Mouse (Mus musculus) thymus, postnatal 0 days (tissue): ENCODE results near the gene Gm3149. TPM values are rescaled to one million over a fixed set of nuclear protein-coding genes. Genes with fewer than 3 reads are reported as not detected.
"Not testable (repeated sequence)": the region's sequence is repeated elsewhere in the genome, so short reads cannot be mapped to it uniquely, and the experiment has no call there.

Source experiments
- DNase-seq: peaks from one replicate; pipeline ENCODE4 v3.0.0-alpha.2; 2015; ENCODE audit warnings: low spot score
- polyA plus RNA-seq: library from polyadenylated mRNA; unstranded; fragments of >200 nt; fragmentation: Nextera tagmentation; extraction: Ambion mirVana; gene quantifications from 2 replicates; pipeline ENCODE4 v1.2.1, GENCODE M21; 2015

The Gm3149 gene
- polyA plus RNA-seq, result 0.34 TPM in 1 of 2 replicates, not detected in the other

DNA sequence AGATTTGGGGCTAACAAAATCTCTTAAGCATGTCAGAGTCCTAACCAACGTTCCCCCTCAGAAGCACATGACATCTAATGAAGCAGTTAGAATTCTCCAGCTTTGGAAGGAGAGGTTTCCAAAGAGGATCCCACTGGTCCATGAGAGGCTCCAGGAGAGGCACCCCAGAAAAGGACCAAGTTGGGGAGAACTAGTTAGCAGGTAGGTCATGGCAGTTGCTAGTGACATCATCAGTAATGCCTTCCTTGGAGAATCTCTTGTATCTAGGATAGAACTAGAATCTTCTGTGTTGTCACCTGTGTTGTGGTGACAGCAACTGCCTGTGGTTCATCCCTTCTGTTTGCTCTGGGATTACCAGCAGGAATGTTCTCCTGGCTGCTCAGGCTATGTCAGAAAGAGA lies at the start of gene Gm3149:
Gene Gm3149 (plus strand): TSS at position 301 of the 400 bp plus-strand sequence.
- DNase-seq, result not testable (repeated sequence)

GRCm38 (mm10) chr14:4269238-4269950 lies 47.7 kb upstream of the Gm3149 start:
- not testable (repeated sequence) for DNase-seq

- DNase-seq, result not testable (repeated sequence)
These were observed 37.3 kb upstream of the Gm3149 start for GRCm38 (mm10) chr14:4279828-4280227.

GRCm38 (mm10) chr14:4334476-4335080 lies 17.5 kb downstream of the Gm3149 start, which contains the start of gene 2610042L04Rik:
TSS of gene 2610042L04Rik (plus strand) at chr14:4334763.
- not testable (repeated sequence) for DNase-seq

- not testable (repeated sequence) for DNase-seq
These were observed 18.4 kb downstream of the Gm3149 start for GRCm38 (mm10) chr14:4335506-4335905.

DNA sequence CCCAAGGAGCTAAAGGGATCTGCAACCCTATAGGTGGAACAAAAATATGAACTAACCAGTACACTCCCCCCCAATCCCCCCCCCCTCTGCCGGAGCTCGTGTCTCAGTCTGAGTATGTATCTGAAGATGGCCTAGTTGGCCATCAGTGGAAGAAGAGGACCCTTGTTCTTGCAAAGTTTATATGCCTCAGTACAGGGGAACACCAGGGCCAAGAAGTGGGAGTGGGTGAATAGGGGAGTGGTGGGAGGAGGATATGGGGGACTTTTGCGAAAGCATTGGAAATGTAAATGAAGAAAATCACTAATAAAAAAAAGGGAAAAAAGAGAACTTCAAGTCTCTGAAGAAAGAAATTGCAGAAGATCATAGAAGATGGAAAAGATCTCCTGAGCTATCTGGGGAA lies 51.9 kb downstream of the Gm3149 start:
- DNase-seq, result not testable (repeated sequence)

GRCm38 (mm10) chr14:4369691-4370090 lies 52.6 kb downstream of the Gm3149 start:
- DNase-seq, result not testable (repeated sequence)

Other genes starting within 250 kb of the Gm3149 start
- 0.14 TPM in 1 of 2 replicates, not detected in the other for gene Gm3115, start 233.2 kb upstream of the Gm3149 start, polyA plus RNA-seq
- gene Gm8108, start 206.8 kb upstream of the Gm3149 start, polyA plus RNA-seq, result 0.30 and 0.53 TPM in 2 replicates
- not detected in 2 replicates for gene Gm3127, start 152.3 kb upstream of the Gm3149 start, polyA plus RNA-seq
- 0.22 TPM in 1 of 2 replicates, not detected in the other for gene Gm2974, start 134.7 kb upstream of the Gm3149 start, polyA plus RNA-seq
- gene Gm3138, start 67.7 kb upstream of the Gm3149 start, polyA plus RNA-seq, result not detected in 2 replicates
- not detected in 2 replicates for gene 2610042L04Rik, start 17.5 kb downstream of the Gm3149 start, polyA plus RNA-seq
- gene Gm3159, start 80.2 kb downstream of the Gm3149 start, polyA plus RNA-seq, result not detected in 2 replicates
- gene Gm3164, start 98.2 kb downstream of the Gm3149 start, polyA plus RNA-seq, result 0.15 TPM in 1 of 2 replicates, not detected in the other
- gene Gm3173, start 113.7 kb downstream of the Gm3149 start, polyA plus RNA-seq, result not detected in 2 replicates
- not detected in 2 replicates for gene Gm3182, start 164.5 kb downstream of the Gm3149 start, polyA plus RNA-seq
- not detected in 2 replicates for gene Gm3047, start 238.1 kb downstream of the Gm3149 start, polyA plus RNA-seq